Mouse (Mus musculus) kidney, adult 2 months (tissue): Measurements from ENCODE around the gene Arxes1. TPM values are rescaled to one million over a fixed set of nuclear protein-coding genes. Genes with fewer than 3 reads are reported as not detected.
A peak's percentile ranks its signal among the peaks of the same experiment; 100 is the strongest.
"Not testable (repeated sequence)": the region's sequence is repeated elsewhere in the genome, so short reads cannot be mapped to it uniquely, and the experiment has no call there.

Experiments
- DNase-seq: peaks from one replicate; pipeline ENCODE4 v3.0.0; 2021
- H3K27ac ChIP-seq: fragments of 200-500 bp; 2 replicates; pipeline ENCODE4 v1.5.1; 2012; ENCODE audit warnings: low read depth, low read length, control low read depth, inconsistent platforms; ENCODE audit not compliant: insufficient read depth
- H3K27me3 ChIP-seq: fragments of 200-500 bp; replicated peaks from 2 replicates; pipeline ENCODE4 v1.6.1; 2012; ENCODE audit warnings: mild to moderate bottlenecking, moderate library complexity, low read length, inconsistent platforms; ENCODE audit not compliant: control insufficient read depth, insufficient read depth
- H3K36me3 ChIP-seq: fragments of 200-500 bp; 2 replicates; pipeline ENCODE4 v1.6.1; 2012; ENCODE audit warnings: mild to moderate bottlenecking, moderate library complexity, low read length, inconsistent platforms; ENCODE audit not compliant: control insufficient read depth, insufficient read depth
- H3K4me1 ChIP-seq: fragments of 200-500 bp; 2 replicates; pipeline ENCODE4 v1.6.1; 2011; ENCODE audit warnings: low read length; ENCODE audit not compliant: control insufficient read depth, insufficient read depth
- H3K4me3 ChIP-seq: fragments of 200-500 bp; 2 replicates; pipeline ENCODE4 v1.5.1; 2011; ENCODE audit warnings: mild to moderate bottlenecking, low read depth, low read length, control low read depth; ENCODE audit not compliant: insufficient read depth
- CTCF ChIP-seq: fragments of 200-500 bp; conservative IDR thresholded peaks from 2 replicates; pipeline ENCODE4 v1.5.1; 2011; ENCODE audit warnings: low read depth, mild to moderate bottlenecking, control low read depth, low read length, moderate library complexity, mixed read lengths; ENCODE audit not compliant: insufficient read depth, insufficient read length
- POLR2A ChIP-seq: fragments of 200-500 bp; IDR thresholded peaks from one replicate; pipeline ENCODE4 v1.6.1; 2011; ENCODE audit warnings: low read depth, low read length, control low read depth
- WGBS: fragments of 180-500 bp; shearing (Covaris S2); methylation state at CpG from one replicate; pipeline ENCODE4 v1.1.7; 2018; 5-methylcytosine and 5-hydroxymethylcytosine counted together
- polyA plus RNA-seq: library from polyadenylated mRNA; depleted of rRNA; stranded (reverse); fragments of >200 nt; gene quantifications from 2 replicates; pipeline ENCODE4 v1.2.3, GENCODE M21; 2012; rRNA removed

The Arxes1 gene
- polyA plus RNA-seq: 0.53 and 1.3 TPM in 2 replicates

DNA sequence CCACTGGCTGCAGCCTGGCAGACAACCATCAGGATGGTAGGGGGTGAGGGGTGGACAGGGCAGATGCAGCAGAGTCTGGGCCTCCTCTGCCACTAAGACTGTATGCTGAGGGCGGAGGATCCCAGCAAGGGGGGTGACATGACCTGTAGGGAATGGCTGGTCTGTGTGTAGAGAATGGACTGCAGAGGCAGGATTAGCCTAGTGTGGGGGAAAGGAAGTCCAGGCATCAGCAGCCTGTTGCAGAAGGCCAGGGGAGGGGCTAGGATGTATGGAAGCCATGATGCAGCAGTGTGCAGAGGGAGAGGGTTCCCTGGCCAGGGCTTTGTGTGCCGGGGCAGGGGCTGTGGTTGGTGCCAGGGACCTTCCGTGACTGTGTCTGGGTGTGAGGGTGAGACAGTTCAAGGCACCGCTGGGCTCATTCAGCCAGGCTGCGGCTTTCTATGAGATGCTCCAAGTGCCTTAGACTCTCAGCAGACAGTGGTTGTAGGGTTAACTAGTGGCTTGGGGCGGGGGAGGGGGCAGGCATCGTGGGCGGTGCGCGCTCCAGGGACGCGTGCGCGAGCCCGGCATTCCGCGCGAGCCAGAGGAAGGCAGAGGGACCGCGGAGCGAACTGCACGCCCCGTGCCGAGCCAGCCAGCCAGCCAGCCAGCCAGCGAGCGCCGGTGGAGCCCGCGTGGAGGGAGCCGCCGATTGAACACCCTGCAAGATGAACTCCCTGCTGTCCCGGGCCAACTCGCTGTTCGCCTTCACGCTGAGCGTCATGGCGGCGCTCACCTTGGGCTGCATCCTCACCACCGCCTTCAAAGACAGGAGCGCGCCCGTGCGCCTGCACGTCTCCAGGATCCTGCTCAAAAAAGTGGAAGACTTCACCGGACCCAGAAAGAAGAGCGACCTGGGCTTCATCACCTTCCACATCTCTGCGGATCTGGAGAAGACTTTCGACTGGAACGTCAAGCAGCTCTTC is at the start of gene Arxes1:
Arxes1 (plus strand) TSS at position 569 of the 965 bp plus-strand sequence.
- DNase-seq: peak; percentile 0
- H3K36me3 ChIP-seq, H3K27ac ChIP-seq, H3K4me1 ChIP-seq, H3K27me3 ChIP-seq, H3K4me3 ChIP-seq: not testable (repeated sequence)
- 41% methylated on average over 2 of the region's 49 CpGs for WGBS

DNA sequence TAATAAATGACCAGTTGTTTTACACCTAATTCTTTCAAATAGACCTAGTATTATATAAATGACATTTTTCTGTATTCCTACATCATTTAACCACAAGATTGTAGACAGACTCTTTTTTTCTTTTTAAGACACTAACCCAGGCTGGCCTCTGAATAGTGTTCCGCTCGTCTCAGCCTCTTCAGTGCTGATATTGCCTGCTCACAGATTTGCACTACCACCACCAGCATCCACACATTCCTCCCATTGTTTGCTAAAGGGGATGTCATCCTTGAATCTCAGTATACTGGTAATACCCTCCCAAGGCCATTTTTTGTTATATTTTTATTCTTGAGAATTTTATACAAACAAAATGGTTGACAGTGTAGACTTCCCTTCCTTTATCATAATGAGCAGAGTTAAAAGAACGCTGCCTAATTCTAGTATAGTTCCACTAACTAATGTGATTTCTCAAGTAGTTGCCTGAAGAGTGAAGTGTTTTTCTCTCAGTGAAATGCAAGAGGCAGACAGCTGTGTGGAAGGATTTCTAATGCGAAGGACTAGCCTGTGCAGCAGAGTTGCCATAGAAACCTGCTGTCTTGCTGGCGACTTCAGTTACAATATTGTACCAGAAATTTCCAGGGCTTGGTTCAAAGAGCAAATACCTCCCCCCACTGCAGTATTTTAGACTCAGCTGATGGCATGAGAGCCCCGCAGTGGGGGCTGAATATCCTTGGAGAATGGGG is 48.5 kb upstream of the Arxes1 start:
- TF ChIP-seq CTCF: no peak
- TF ChIP-seq POLR2A: no peak
- no peak for DNase-seq
- Histone ChIP-seq H3K4me1 (no peaks in the 10 kb centered on the region), H3K4me3 (no peak overlapping the region), H3K27ac (no peak overlapping the region), H3K27me3 (no peaks in the 10 kb centered on the region), H3K36me3 (no peaks in the 10 kb centered on the region)
- 73% methylated on average over 6 of the region's 6 CpGs for WGBS

DNA sequence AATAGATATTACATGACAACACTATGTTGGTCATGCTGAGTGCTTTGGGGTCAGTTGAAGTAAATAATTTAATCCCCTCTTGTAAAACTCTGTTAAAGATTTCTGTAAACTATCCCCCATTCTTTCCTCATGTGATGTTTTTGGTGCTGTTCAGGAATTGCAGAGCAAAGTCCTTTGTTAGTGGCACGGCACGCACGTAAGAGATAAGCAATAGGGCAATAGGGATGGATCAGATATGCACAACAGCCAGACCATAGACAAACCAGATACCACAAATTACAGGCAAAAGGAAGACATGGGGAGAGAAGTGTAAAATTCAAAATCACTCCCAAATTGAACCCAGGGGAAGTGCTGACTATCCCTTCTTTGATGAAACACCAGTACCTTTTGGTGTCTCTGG is 46.9 kb upstream of the Arxes1 start:
- no peaks in the 10 kb centered on the region for H3K27me3 ChIP-seq
- WGBS: 70% methylated on average over 3 of the region's 3 CpGs
- no peak overlapping the region for H3K27ac ChIP-seq
- no peak overlapping the region for H3K4me3 ChIP-seq
- H3K36me3 ChIP-seq: no peaks in the 10 kb centered on the region
- no peak for DNase-seq
- H3K4me1 ChIP-seq: no peaks in the 10 kb centered on the region
- TF ChIP-seq CTCF: no peak
- TF ChIP-seq POLR2A: no peak

DNA sequence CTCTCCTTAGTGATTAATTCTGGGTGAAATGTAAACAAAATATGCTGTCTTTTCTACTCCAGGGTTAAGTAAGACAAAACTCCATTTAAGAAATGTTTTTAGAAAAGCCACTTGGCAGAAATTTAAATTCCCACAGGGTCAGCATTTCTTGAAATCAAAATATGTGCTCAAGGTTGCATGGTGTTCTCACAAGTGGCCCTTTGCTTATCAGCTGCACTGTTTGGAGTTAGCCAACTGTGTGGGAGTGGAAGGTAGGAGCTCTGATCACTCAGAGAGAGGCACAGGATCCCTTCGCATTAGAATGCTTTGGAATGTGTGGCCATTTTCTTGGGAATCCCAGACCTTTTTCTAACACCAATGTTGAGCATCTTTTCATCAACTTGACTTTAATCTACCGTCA is 42.5 kb upstream of the Arxes1 start:
- Histone ChIP-seq H3K4me3 (no peak overlapping the region), H3K27ac (no peak overlapping the region), H3K36me3 (no peaks in the 10 kb centered on the region), H3K27me3 (no peaks in the 10 kb centered on the region), H3K4me1 (no peaks in the 10 kb centered on the region)
- TF ChIP-seq POLR2A (no peak), CTCF (no peak)
- 89% methylated on average over 2 of the region's 2 CpGs for WGBS
- DNase-seq: no peak

DNA sequence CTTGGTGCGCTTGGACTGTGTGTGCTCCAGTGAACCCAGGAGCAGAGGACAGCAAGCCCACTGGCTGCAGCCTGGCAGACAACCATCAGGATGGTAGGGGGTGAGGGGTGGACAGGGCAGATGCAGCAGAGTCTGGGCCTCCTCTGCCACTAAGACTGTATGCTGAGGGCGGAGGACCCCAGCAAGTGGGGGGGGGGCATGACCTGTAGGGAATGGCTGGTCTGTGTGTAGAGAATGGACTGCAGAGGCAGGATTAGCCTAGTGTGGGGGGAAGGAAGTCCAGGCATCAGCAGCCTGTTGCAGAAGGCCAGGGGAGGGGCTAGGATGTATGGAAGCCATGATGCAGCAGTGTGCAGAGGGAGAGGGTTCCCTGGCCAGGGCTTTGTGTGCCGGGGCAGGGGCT is 40.0 kb upstream of the Arxes1 start:
- not testable (repeated sequence) for DNase-seq, H3K4me3 ChIP-seq, H3K27me3 ChIP-seq, H3K36me3 ChIP-seq, H3K4me1 ChIP-seq, H3K27ac ChIP-seq
- 50% methylated on average over 2 of the region's 3 CpGs for WGBS

DNA sequence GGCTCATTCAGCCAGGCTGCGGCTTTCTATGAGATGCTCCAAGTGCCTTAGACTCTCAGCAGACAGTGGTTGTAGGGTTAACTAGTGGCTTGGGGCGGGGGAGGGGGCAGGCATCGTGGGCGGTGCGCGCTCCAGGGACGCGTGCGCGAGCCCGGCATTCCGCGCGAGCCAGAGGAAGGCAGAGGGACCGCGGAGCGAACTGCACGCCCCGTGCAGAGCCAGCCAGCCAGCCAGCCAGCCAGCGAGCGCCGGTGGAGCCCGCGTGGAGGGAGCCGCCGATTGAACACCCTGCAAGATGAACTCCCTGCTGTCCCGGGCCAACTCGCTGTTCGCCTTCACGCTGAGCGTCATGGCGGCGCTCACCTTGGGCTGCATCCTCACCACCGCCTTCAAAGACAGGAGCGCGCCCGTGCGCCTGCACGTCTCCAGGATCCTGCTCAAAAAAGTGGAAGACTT is 39.5 kb upstream of the Arxes1 start, which contains the start of gene Arxes2:
Arxes2 (plus strand) TSS at position 161 of the 456 bp plus-strand sequence.
- not testable (repeated sequence) for H3K27me3 ChIP-seq, H3K4me1 ChIP-seq, H3K27ac ChIP-seq, H3K36me3 ChIP-seq, H3K4me3 ChIP-seq
- peak; percentile 2 for DNase-seq
- WGBS: no CpG with 5 or more reads among the region's 39 CpGs

DNA sequence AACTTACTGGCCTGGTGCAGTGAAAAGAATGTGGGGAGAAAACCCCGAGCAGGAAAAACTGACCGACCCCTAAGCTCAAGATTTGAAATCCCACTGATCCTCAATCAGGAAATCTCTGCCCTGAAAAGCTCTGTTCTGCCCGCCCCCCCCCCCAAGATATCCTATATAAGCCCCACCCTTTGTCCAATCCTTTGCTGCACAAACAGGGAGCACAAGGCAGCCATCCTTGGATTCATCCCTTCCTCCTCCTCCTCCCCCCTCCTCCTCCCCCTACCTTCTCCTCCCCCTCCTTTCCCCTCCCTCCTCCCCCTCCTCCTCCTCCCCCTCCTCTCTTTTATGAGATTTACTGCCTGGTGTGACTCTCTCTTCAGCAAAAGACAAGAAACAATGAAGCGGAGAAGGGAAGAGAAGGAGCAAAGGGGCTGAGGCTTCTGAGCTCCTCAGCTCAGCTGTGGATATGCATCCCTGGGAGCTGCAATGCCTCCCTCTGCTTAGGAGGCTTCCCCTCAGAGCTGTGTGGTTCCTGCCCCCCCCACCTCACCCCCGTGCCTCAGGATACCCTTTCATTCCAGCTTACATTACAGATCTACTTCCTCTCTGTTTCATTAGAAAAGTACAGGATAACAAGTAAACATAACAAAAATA is 25.8 kb upstream of the Arxes1 start:
- no peaks in the 10 kb centered on the region for H3K36me3 ChIP-seq
- TF ChIP-seq CTCF: no peak
- TF ChIP-seq POLR2A: no peak
- no peaks in the 10 kb centered on the region for H3K27me3 ChIP-seq
- DNase-seq: no peak
- no peak overlapping the region for H3K27ac ChIP-seq
- 32% methylated on average over 4 of the region's 5 CpGs for WGBS
- no peak overlapping the region for H3K4me3 ChIP-seq
- H3K4me1 ChIP-seq: no peaks in the 10 kb centered on the region
